Mouse (Mus musculus) adrenal gland, postnatal 25 days (tissue): Measurements from ENCODE around the gene Thtpa. TPM values are rescaled to one million over a fixed set of nuclear protein-coding genes. Genes with fewer than 3 reads are reported as not detected.
A peak's percentile ranks its signal among the peaks of the same experiment; 100 is the strongest.

ENCODE experiments used
- DNase-seq: peaks from one replicate; pipeline ENCODE4 v3.0.0; 2021; ENCODE audit warnings: mixed read lengths
- total RNA-seq: library from RNA; stranded (reverse); gene quantifications from 2 replicates; pipeline ENCODE4 v1.2.3, GENCODE M21; 2021

Thtpa gene
- total RNA-seq, 1 experiment from 2014 or later, result 21.6 TPM

GRCm38 (mm10) chr14:55078366-55078989 is 16.1 kb upstream of the Thtpa start:
- DNase-seq, result no peak

- peak; percentile 71 for DNase-seq
These were observed 15.2 kb upstream of the Thtpa start for GRCm38 (mm10) chr14:55079214-55079970.

DNA sequence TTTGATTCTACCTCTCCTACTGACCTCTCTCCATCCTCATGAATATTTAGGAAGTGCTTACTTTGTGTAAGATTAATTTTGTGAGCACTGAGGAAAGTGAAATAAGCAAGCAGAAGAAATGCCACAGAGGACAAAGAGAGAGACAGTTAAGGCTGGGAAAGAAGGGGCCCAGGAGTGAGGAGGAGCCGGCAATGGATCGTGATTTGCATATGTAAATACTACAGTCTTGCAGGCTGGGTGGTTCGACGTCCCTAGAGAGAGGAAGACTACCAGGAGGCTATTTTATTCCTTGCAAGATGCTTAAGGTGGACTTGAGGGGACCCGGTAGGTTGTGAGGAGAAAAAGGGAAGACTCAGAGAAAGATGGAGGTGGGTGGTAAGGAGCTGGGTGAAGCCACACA is 13.5 kb upstream of the Thtpa start:
- DNase-seq, result no peak

GRCm38 (mm10) chr14:55083481-55083880 is 11.1 kb upstream of the Thtpa start:
- no peak for DNase-seq

DNA sequence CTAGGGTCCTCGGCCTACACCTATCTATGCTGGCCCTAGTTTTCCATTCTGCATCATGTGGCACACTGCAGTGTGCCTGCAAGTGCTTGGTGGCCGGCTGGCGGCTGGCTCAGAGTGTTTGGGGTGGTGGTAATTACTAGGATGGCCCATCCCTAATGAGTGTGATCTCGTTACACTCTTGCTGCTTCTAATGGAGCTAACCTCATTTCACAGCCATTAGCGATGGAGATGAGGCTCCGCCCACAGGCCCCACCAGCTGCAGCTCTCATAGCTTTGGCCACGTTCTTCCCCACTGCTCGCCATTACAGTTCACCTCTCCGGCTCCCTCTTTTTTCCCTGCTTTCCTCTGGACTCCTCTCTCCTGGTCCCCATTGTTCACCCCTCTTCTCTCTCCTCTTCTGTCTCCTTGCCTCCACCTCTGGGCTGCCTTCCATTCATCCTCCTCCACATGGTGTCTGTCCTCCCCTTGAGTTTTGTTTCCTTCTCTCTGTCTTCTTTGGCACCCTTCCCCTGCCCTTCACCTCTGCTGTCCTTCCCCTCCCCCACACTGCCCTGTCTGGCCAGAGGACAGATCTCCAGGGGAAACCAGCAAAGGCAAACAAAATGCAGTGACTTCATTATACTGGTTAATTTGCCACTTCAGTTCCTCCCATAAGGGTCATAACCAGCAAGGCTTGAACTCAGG is 9.1 kb upstream of the Thtpa start:
- DNase-seq, result no peak

DNA sequence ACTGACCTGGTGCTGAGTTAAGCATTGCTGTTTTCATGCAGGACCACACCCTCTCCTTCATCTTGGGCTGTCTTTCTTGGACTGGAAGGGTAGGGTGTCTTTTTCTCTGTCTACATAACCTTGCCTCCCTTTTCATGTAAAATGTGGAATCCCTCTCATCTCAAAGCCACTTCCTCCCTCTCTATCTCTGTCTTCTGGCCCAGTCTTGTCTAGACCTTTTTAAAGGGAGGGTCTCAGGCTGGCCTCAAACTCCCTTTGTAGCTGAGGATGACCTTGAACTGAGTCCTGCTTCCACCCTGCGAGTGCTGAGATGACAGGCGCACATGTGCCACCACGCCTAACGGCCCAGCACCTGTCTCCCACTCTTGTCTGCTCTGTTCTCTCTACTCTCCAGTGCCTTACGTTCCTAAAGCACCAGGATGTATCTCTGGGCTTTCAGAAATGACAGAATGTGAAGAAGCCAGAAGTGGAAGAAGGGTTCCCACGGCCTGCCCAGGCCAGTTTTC is 8.5 kb upstream of the Thtpa start:
- no peak for DNase-seq

DNA sequence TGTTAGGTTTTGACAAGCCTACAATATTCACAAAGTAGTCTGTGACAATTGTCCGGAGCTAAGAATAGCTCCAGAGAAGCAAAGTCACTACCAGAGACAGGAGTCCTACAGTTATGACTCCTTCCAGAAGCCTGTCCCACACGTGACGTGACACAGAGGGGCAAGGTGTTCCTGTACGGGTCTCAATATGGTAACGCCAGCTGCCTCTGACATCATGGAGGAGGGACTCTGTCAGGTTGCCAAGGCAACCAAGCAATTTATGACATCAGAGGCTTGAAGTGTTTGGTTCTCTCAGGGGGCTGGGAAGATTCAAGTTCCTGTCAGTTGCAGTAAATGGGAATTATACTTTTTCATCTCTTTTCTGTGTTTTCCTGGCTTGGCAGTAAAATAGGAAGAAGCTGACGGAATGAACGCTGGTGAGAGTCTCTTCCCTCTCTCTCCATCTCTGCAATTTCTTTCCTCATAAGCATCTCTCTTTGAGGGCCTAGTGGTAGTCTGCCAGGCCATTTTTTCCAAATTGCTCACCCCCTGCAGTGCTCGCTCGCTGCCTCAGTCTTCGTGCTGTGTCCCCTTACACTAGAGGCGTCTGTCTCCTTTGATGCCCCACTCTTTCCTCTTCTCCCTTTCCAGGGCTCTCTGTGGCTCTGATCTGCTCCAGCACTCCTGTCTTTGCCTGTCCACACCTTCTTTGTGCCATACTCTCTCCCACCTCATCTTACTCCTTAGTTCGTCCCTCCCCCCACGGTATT is 5.2 kb upstream of the Thtpa start:
- no peak for DNase-seq

- DNase-seq, result no peak
These were observed 3.2 kb upstream of the Thtpa start for GRCm38 (mm10) chr14:55091209-55091865.

- peak; percentile 93 for DNase-seq
These were observed 2.5 kb upstream of the Thtpa start, which contains the start of gene Zfhx2 for GRCm38 (mm10) chr14:55092011-55092577. Gene Zfhx2 (minus strand): TSS chr14:55092324.

GRCm38 (mm10) chr14:55093927-55094326 is 657 bp upstream of the Thtpa start:
- no peak for DNase-seq

GRCm38 (mm10) chr14:55095263-55095662 is 679 bp downstream of the Thtpa start:
- no peak for DNase-seq

- DNase-seq, result no peak
These were observed 1.1 kb downstream of the Thtpa start for GRCm38 (mm10) chr14:55095671-55096070.

GRCm38 (mm10) chr14:55096573-55097087 is 2.0 kb downstream of the Thtpa start:
- no peak for DNase-seq

DNA sequence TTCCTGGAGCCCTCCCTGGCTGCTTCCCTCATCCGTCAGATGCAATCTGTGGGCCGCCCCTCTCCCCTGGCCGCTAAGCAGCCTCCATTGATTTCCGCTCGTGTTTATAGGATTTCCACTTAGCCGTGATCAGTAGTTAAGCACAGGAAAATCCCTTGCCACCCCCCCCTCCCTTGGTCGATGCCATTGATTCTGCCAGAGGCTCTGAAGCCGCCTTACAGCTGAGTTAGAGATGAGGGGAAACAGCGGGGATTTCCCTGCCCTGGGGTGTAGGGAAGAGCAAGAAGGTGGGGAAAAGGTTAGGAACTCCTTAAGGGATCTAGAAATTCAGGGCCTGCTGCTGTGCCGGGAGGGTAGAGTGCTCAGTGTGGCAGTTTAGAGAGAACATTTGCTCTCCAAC is 3.1 kb downstream of the Thtpa start:
- DNase-seq, result no peak

DNA sequence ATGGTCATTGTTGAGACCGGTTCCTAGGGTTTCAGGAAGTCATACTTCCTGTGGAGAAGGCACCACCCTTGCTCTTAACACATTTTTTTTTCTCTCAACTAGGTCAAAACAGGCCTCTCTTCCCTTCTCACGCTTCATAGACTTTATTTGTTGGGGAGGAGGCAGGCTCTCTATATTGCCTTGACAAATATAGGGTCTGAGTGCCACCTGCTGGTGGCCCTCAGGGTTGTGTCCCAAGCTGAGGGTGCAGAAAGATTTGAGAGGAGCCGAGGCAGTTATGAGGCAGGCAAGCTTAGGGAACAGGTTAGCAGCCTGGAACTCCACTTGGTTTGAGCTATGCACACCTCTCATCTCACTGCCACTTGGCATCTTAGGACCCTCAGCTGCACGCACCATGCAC is 3.5 kb downstream of the Thtpa start:
- no peak for DNase-seq

DNA sequence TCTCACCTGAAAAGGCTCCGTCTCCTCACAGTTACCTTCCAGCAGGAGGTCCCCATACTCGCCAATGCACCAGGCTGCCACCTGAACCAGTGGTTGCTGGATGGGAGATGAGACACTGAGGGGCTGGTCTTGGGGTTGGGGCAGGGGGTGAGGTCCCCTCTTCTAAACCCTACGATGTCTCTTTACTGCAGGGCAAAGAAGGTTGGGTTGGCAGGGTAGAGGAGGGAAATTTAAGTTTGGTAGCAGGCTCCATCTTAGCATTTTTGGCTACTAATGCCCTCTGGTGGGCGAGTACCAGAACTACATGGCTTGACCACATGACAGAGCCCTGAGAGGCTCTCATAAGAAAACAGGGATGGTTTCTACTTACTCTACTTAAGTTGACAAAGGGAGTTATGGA is 7.0 kb downstream of the Thtpa start:
- DNase-seq, result no peak

DNA sequence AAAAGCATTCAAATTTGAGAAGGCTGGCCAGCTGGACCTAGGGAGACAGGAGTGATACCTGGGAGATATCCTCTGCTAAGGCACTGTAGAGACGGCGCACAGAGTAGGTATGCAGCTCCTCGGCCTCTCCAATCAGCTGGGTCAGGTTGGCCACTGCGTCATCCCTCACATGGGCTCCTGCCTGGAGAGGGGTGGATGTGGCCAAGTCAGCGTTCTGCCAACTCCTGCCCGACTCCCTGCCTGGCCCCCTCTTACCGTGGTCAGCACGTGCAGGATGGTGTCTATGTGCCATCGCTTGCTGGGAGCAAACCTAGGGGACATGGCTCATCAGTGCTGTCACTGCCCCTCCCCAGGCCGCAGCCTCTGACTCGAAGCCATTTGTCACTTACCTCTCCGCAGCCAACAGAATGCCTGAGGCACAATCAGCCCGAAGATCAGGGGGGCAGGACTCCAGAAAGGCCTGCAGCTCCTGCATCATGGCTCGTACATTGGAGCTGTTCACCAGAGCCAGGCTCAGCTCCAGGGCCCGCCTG is 7.7 kb downstream of the Thtpa start:
- no peak for DNase-seq

GRCm38 (mm10) chr14:55104365-55104764 is 9.8 kb downstream of the Thtpa start:
- DNase-seq, result no peak

GRCm38 (mm10) chr14:55105386-55105785 is 10.8 kb downstream of the Thtpa start:
- DNase-seq, result no peak

- peak; percentile 88 for DNase-seq
These were observed 11.5 kb downstream of the Thtpa start, which contains the start of gene Ap1g2 for GRCm38 (mm10) chr14:55105836-55106809. Gene Ap1g2 (minus strand): TSS chr14:55106593.
